Mouse (Mus musculus) midbrain, embryonic 15.5 days (tissue): ENCODE measurements around the gene Xylt1. TPM values are rescaled to one million over a fixed set of nuclear protein-coding genes. Genes with fewer than 3 reads are reported as not detected.

Experiments
- ATAC-seq: fragments of 200-750 bp; cut with Nextera tagmentation; replicated peaks from 2 replicates; pipeline ENCODE4 v1.8.0; 2017; ENCODE audit warnings: moderate TSS enrichment
- H3K27ac ChIP-seq: fragments of 300-500 bp; sonication (generic); 2 replicates; pipeline ENCODE4 v1.5.1; 2015; ENCODE audit warnings: mild to moderate bottlenecking, inconsistent platforms
- H3K27me3 ChIP-seq: fragments of 300-500 bp; sonication (generic); replicated peaks from 2 replicates; pipeline ENCODE4 v1.6.1; 2015; ENCODE audit warnings: inconsistent platforms
- H3K36me3 ChIP-seq: fragments of 300-500 bp; sonication (generic); replicated peaks from 2 replicates; pipeline ENCODE4 v1.6.1; 2015; ENCODE audit warnings: inconsistent platforms
- H3K4me1 ChIP-seq: fragments of 300-500 bp; sonication (generic); 2 replicates; pipeline ENCODE4 v1.6.1; 2015; ENCODE audit warnings: inconsistent platforms
- H3K4me2 ChIP-seq: fragments of 300-500 bp; sonication (generic); 2 replicates; pipeline ENCODE4 v1.6.1; 2015; ENCODE audit warnings: inconsistent platforms, mild to moderate bottlenecking, moderate library complexity
- H3K4me3 ChIP-seq: fragments of 300-500 bp; sonication (generic); 2 replicates; pipeline ENCODE4 v1.5.1; 2015; ENCODE audit warnings: mild to moderate bottlenecking, inconsistent platforms
- H3K9ac ChIP-seq: fragments of 300-500 bp; sonication (generic); 2 replicates; pipeline ENCODE4 v1.6.1; 2015; ENCODE audit warnings: mild to moderate bottlenecking, inconsistent platforms
- H3K9me3 ChIP-seq: fragments of 300-500 bp; sonication (generic); 2 replicates; pipeline ENCODE4 v1.6.1; 2016; ENCODE audit warnings: inconsistent platforms
- WGBS: fragments of 180-500 bp; shearing (Covaris S2); methylation state at CpG from one replicate; pipeline ENCODE4 v1.1.7; 2015; ENCODE audit warnings: mixed read lengths; 5-methylcytosine and 5-hydroxymethylcytosine counted together
- polyA plus RNA-seq: library from polyadenylated mRNA; unstranded; fragments of >200 nt; fragmentation: Nextera tagmentation; extraction: Ambion mirVana; gene quantifications from 2 replicates; pipeline ENCODE4 v1.2.1, GENCODE M21; 2015

The Xylt1 gene
- polyA plus RNA-seq, 1 experiment from 2014 or later = 2.8 TPM

DNA sequence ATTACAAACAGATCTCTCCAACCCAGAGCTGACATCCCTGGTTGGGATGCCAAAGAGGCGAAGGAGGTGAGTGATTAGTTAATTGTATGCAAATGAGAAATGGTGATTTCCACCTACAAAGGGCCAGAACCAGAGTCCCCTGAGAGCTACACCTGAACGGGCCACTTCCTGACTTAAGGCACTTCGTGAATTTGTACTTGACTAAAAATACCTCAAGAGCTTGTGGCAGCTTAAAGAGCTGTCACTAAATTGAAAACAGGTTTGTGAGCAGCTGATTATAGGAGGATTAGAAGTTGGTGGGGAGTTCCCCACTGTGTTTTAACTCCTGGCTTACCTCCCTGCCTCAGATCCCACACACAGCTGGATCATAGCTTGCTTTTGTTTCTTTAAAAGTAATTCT lies 64.7 kb downstream of the Xylt1 start:
- no peak for ATAC-seq
- H3K27me3 ChIP-seq = no peaks in the 10 kb centered on the region
- WGBS = 42% methylated on average over 3 of the region's 3 CpGs

DNA sequence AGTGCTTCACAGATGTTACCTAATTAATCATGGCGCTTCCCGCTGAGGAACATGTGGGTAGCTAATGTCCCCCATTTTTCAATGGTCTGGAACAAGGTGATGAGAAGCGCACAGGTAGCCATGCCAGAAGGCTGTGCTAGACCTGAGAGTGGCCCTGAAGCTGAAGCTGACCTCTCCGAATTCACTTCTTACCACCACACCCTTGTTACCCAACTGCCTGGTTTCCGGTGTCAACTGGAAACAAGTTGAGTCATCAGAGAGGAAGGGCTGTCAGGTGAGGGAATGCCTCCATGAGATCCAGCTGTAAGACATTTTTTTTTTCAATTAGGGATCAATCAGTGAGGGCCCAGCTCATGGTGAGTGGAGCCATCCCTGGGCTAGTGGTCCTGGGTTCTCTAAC lies 68.8 kb downstream of the Xylt1 start:
- ATAC-seq = no peak
- no peaks in the 10 kb centered on the region for H3K9me3 ChIP-seq
- H3K9ac ChIP-seq = no peak overlapping the region
- H3K4me2 ChIP-seq = no peak overlapping the region
- no peaks in the 10 kb centered on the region for H3K36me3 ChIP-seq
- no peak overlapping the region for H3K4me3 ChIP-seq
- no peaks in the 10 kb centered on the region for H3K4me1 ChIP-seq
- no peak overlapping the region for H3K27ac ChIP-seq
- no peaks in the 10 kb centered on the region for H3K27me3 ChIP-seq
- WGBS = 96% methylated on average over 5 of the region's 5 CpGs

More for the DNA sequence above, 64.7 kb downstream of the Xylt1 start:
- Histone ChIP-seq H3K4me3 (no peak overlapping the region), H3K27ac (no peak overlapping the region), H3K4me2 (no peak overlapping the region), H3K36me3 (no peaks in the 10 kb centered on the region), H3K9ac (no peak overlapping the region), H3K4me1 (no peaks in the 10 kb centered on the region), H3K9me3 (no peaks in the 10 kb centered on the region)

DNA sequence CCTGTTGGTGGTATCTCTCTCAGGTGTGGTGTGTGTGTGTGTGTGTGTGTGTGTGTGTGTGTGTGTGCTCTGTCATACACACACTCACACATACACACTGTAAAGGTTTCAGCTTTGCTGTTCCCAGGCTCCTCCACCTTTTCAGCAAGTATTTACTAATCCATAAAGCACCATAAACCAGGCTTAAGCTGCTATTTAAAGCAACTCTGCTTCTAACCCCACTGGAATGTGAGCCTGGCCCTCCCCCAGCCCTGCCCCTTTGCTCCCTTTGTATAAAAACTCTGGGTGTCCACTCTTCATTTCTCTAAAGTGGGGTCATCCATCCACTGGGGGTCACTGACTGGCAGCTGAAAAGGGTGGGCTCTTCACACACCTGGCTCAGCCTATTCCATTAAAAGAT lies 70.4 kb downstream of the Xylt1 start:
- Histone ChIP-seq H3K4me2 (no peak overlapping the region), H3K9ac (no peak overlapping the region), H3K4me1 (no peaks in the 10 kb centered on the region), H3K27me3 (no peaks in the 10 kb centered on the region), H3K36me3 (no peaks in the 10 kb centered on the region), H3K27ac (no peak overlapping the region), H3K9me3 (no peaks in the 10 kb centered on the region), H3K4me3 (no peak overlapping the region)
- no peak for ATAC-seq

DNA sequence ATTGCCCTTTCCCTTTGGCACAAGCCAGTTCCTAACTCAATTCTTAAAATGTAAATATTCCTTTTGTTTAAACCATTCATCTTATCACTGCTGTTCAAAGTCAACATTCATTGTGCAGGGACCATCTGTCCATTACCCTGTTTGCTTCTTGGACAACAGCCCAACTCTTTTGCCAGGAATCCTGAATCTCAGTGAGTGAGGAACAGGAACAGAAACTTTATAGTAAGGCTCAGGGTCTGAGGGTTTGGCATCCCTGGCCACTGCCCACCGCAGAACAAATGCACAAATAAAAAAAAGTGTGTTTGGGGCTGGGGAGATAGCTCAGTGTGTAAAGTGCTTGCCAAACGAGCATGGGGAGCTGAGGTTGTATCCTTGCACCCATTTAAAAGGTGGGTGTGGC lies 71.5 kb downstream of the Xylt1 start:
- no peak overlapping the region for H3K9ac ChIP-seq
- H3K27me3 ChIP-seq = no peaks in the 10 kb centered on the region
- no peak overlapping the region for H3K4me2 ChIP-seq
- no peak for ATAC-seq
- H3K4me1 ChIP-seq = no peaks in the 10 kb centered on the region
- no peaks in the 10 kb centered on the region for H3K9me3 ChIP-seq
- H3K4me3 ChIP-seq = no peak overlapping the region
- WGBS = 59% methylated on average over 2 of the region's 2 CpGs
- no peaks in the 10 kb centered on the region for H3K36me3 ChIP-seq
- no peak overlapping the region for H3K27ac ChIP-seq

DNA sequence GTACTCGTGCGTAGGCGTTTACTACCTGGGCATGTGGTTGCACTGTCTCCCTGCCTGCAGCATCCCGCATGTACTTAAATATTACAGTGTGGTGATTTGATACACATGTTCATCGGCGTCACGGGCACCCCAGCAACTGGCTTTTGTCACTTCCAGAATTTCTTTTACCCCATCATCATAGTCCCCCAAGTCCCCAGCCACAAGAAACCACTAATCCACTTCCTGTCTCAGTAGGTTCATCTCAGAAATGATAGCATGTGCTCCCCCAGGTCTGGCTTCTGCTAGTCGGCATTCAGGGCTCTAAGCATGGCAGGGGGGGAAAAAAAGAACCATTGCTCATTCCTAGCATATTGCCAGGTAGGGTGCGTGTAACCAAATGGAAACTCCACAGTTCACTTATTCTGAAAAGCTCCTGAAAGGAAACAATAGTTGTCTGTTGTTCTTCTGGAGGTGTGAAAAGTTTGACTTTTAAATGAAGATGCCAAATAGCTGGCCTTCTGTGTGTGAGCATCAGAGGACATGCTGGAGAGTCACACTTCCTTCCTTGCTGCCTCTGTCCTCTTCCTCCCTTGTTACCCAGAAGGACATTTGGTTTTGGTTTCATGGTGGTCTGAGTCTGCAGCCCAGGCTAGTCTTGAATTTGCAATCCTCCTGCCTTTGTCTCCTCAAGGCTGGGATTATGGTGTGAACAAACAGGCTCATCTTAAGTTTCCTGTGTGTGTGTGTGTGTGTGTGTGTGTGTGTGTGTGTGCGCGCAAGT lies 74.2 kb downstream of the Xylt1 start:
- Histone ChIP-seq H3K4me1 (no peaks in the 10 kb centered on the region), H3K9ac (no peak overlapping the region), H3K36me3 (no peaks in the 10 kb centered on the region), H3K4me3 (no peak overlapping the region), H3K4me2 (no peak overlapping the region), H3K27ac (no peak overlapping the region), H3K9me3 (no peaks in the 10 kb centered on the region), H3K27me3 (no peaks in the 10 kb centered on the region)
- 89% methylated on average over 11 of the region's 11 CpGs for WGBS
- ATAC-seq = no peak

DNA sequence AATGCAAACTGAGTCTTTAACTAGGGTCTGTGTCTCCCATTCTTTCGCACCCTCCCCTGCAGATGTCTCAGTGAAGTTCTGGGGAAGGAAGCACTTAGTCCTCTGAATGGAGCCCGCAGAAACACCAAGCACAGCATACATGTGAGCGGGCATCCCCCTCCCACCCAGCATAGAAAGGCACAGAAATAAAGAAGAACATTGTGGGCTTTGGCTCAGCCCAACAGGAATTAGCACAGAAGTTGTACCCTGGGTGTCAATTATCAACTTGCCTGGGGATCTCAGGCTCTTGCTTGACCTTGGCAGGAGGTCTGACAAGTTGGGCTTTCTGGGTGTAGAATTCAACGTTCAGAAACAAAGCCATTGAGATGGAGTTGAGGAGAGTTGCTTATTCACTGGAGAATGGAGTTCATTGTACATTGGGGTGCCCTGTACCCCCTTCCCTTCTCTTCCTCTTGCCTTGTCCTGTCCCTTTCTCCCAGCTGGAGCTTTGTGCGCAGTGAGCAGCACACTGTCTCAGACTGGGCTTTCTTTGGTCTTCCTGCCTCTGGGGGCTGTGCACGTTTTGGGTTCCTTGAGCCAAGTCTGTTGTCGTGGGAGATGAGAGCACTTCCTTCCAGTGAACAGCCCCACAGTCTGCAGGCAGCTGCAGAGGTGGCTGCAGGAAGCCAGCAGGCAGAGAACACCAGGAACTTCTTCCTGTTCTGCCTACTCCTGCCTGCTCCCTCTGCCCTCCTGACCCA lies 81.6 kb downstream of the Xylt1 start:
- Histone ChIP-seq H3K9ac (no peak overlapping the region), H3K4me2 (no peak overlapping the region), H3K36me3 (no peaks in the 10 kb centered on the region), H3K4me3 (no peak overlapping the region), H3K27me3 (no peaks in the 10 kb centered on the region), H3K4me1 (no peaks in the 10 kb centered on the region), H3K27ac (0 out of 2 replicates have a peak overlapping the region, but pooled peaks have one; percentile 6), H3K9me3 (peaks cover 6% of the 10 kb centered on the region; the same call in 1 of the 2 replicates)
- ATAC-seq = peak; percentile 88
- WGBS = 54% methylated on average over 7 of the region's 7 CpGs

DNA sequence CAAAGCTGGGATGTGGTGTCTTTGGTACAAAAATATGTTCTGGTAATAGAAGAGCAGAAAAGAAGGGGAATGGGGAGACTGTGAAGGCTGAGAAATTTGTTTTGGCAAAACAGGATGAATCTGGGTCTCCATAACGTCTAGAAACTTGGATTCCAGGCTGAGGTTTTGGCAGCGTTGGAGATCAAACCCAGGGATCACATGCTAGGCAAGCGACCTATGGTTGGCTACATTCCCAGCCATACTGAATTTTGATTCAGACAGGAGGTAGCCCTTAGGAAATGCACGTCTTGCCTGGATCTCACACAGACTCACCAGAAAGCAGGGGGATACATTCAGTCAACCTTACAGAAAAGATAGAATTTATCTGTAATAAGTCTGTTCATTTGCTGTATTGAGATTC lies 84.2 kb downstream of the Xylt1 start:
- WGBS = 68% methylated on average over 4 of the region's 4 CpGs
- Histone ChIP-seq H3K36me3 (no peaks in the 10 kb centered on the region), H3K27ac (no peak overlapping the region), H3K4me1 (no peaks in the 10 kb centered on the region), H3K4me2 (no peak overlapping the region), H3K9ac (no peak overlapping the region), H3K9me3 (peaks cover 6% of the 10 kb centered on the region; the same call in 1 of the 2 replicates), H3K4me3 (no peak overlapping the region), H3K27me3 (no peaks in the 10 kb centered on the region)
- no peak for ATAC-seq

DNA sequence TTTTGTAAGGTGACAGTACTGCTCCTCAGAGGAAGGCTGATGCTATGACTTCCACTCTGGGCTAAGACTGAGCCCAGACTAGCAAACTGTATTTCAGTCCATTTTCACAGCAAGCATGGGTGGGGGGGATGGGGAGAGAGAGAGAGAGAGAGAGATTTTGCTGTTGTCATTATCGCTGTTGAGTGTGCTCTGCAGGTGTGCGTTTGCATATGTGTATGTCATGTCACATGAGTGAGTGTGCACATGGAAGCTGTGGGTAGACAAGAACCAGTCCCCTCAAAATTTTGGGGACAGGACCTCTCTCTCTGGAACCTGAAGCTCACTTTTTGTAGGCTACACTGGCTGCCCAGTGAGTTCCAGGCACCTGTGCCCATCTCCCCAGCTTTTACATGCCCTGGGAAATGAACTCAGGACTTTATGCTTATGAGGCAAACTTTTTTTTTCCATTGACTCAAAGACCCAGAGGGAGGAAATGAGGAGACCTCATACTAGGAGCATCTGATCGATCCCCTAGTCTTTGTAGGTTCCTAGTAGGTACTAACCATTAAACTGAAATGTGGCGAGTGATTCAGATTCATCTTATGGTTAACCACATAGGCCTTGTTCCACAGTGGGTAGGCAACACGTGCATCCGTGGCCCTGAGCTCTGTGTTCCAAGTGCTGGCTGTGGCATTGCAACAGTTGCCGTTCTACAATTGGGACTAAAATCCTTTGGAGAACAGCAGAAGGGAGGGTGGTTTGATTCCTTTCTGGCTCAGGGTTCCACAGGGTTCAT lies 85.4 kb downstream of the Xylt1 start:
- Histone ChIP-seq H3K9me3 (no peaks in the 10 kb centered on the region), H3K36me3 (no peaks in the 10 kb centered on the region), H3K27me3 (no peaks in the 10 kb centered on the region), H3K9ac (no peak overlapping the region), H3K27ac (no peak overlapping the region), H3K4me3 (no peak overlapping the region), H3K4me2 (no peak overlapping the region), H3K4me1 (no peaks in the 10 kb centered on the region)
- ATAC-seq = no peak
- 93% methylated on average over 7 of the region's 7 CpGs for WGBS

DNA sequence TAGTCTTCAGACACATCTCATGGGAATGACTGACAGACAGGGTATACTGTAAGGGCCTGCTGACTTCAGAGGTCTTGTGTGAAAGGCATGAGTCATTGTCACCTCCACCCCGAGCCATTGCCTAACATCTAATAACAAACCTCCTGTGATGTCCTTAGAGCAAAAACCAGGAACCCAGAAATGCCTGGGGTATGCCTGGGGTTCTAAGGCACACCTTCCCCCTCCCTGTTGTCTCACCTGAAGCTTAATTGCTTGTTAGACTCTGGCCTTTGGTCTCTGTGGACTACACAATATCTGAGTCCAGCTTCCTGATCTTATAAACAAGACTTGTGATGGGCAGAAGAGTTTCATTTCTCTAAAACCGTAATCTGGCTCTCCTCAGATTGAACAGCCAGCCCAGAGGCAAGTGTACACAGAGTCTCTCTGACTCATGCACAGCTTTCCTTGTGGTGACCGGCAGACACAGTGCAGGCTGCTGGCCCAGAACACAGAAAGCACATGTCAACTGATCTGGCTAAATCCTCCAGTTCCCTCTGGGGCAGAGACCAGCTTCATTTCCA lies 89.5 kb downstream of the Xylt1 start:
- Histone ChIP-seq H3K4me1 (peaks cover 24% of the 10 kb centered on the region), H3K36me3 (no peaks in the 10 kb centered on the region), H3K27me3 (no peaks in the 10 kb centered on the region), H3K4me2 (no peak overlapping the region), H3K9ac (no peak overlapping the region), H3K9me3 (no peaks in the 10 kb centered on the region), H3K4me3 (no peak overlapping the region), H3K27ac (no peak overlapping the region)
- no peak for ATAC-seq
- 87% methylated on average over 3 of the region's 3 CpGs for WGBS

DNA sequence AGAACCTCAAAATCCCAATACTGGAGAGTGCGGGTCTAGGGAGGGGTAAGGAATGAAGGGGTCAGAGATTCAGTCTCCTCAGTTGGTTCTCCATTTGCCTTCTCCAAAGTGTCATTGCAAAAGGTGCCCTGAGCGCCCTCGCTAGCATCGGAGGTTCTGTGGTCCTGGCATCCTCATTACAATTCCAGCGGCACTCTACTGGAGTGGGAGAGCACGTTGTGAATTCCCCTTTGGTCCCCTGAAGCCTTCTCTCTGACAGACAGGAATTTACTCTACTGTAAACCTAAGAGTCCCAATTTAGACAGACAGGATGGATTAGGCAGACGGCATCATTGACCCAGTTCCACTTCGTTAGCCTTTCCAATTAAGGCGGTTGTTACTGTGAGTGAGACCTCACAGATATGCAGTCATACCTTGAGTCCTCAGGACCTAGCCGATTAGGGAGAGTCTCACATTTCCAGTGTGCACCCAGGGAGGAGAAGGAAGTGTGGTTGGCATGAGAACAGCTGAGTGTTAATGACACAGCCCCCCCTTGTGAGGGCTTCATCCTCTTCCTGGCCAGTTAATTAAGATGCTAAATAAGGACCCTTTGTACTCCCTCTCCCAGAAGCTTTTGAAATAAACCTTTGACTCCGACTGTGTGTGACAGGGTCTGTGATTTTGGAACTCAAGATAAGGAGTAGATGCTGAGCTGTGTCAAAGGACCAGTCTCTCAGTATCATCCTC lies 91.4 kb downstream of the Xylt1 start:
- H3K4me2 ChIP-seq = no peak overlapping the region
- peak overlapping the region; percentile 54; the same call in 1 of the 2 replicates for H3K27ac ChIP-seq
- H3K9ac ChIP-seq = no peak overlapping the region
- WGBS = 28% methylated on average over 11 of the region's 11 CpGs
- H3K4me3 ChIP-seq = no peak overlapping the region
- no peaks in the 10 kb centered on the region for H3K9me3 ChIP-seq
- peak; percentile 62; the same call in 1 of the 2 replicates for ATAC-seq
- peaks cover 24% of the 10 kb centered on the region for H3K4me1 ChIP-seq
- H3K27me3 ChIP-seq = no peaks in the 10 kb centered on the region
- no peaks in the 10 kb centered on the region for H3K36me3 ChIP-seq

DNA sequence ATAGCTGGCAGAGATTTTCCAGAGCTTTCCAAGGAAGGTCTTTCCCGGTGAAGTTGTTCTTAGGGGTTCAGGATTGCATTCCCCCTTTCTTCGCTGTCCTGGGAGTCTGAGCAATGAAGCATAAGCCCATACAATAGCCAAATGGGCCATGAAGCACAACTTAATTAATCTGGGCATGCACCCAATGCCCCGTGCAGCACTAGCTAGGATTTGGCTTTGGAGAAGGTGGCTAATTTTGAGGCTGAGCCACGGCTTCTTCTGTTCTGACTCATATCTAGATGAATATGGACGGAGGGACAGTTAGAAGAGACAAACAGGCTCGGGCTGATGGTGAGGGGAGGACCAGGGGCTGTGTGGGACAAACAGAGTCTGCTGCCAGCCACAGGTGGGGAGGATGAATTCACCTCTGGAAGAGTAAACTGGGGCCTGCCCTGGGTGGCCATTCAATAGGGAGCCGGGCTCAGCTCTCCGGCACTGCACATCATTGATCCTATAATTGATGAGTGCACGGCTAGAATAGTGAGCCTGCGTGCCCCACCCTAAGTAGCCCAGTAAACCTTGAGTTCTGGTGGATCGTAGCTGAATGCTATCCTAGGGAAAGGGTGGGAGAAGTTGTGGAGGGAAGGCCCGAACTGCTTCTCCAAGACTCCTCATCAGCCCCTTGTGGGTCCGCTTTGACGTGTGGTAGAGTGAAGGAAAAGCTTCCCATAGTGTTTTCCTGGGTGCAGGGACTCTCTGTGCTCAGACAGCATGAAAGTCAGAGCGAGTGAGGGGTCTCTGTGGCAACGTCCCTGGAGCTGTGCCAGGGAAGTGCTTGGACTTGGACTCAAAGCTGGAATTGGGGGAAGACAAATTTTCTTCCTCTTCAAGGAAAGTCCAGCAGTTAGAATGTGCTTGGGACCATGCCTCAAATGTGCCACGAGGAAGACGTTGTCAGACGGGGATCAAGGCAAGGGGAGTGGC lies 92.3 kb downstream of the Xylt1 start:
- ATAC-seq = 0 out of 2 replicates have a peak, but pooled peaks have one; percentile 16
- Histone ChIP-seq H3K27ac (peak overlapping the region; percentile 52), H3K4me2 (no peak overlapping the region), H3K4me3 (no peak overlapping the region), H3K9me3 (no peaks in the 10 kb centered on the region), H3K36me3 (no peaks in the 10 kb centered on the region), H3K9ac (no peak overlapping the region), H3K4me1 (peaks cover 24% of the 10 kb centered on the region), H3K27me3 (no peaks in the 10 kb centered on the region)
- WGBS = 24% methylated on average over 19 of the region's 19 CpGs
